Mouse (Mus musculus): ENCODE results near the gene Lyve1.

- TF ChIP-seq POLR2A (IDR thresholded peaks at IDR 0.05; ENCODE audit: insufficient read depth, low read depth, low read length): no peak
- TF ChIP-seq CTCF (IDR thresholded peaks at IDR 0.05; ENCODE audit: insufficient read depth, low read depth, low read length): no peak
Observed at GRCm38 (mm10) chr7:110853611-110854010, 9.4 kb downstream of the Lyve1 start.
